Mouse (Mus musculus) T-helper 17 cell (primary cell): Measurements from ENCODE around the gene Fam8a1.

Source experiments
- in situ Hi-C, 2 experiments: fragments of 300-600 bp; cut with MboI, MseI; formaldehyde crosslinking; loops; 1 replicate in 1 of 2; 2 replicates in 1 of 2; pipeline ENCODE4 v1.15.1; 2025; ENCODE audit warnings: high pct_unique_total_duplicates in 2 of 2

The Fam8a1 gene

DNA sequence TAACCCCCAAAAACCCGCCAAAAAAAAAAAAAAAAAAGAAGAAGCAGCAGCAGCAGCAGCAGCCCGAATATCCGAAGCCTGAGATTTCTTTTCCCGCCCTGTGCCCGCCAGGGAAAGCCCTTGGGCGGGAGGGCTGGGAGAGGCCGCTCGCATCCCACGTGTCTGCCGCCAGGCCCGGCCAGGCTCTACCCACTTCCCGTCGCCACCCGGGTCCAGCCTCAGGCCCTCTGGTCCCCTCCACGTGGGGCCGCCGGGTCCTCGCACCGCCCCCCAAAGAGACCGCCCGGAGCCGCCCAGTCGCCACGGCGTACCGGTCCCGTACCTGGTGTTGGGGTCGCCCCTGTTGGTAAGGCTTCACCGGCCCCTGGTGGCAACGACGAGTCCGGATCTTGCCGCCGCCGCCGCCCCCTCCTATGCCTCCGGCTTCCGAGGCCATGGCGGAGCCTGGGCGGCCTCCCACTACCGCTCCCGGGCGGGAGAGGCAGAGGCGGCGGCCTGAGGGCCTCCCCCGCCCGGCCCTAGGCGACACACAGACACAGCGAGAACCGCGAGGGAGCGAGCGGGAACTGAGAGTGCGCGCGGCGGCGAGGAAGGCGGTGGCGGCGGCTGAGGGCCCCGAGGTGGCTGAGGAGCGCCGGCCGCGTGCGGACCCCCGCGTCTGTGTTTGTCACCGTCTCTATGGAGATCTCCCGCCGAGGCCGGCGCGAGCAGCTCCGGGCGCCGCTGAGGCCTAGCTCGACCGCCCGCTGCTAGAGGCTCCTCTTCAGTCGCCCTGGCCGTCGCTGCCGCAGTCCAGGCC, 57.9 kb downstream of the Fam8a1 start:
- in situ Hi-C loops = loop anchor here in 1 of 2 experiments (25.0 kb wide), 1 partner anchor 1785 kb away; the partner anchor contains the start of genes A830005F24Rik and Zfp169
